Mouse (Mus musculus): ENCODE measurements around the gene Nynrin. TPM values are rescaled to one million over a fixed set of nuclear protein-coding genes. Genes with fewer than 3 reads are reported as not detected.

The Nynrin gene
- polyA plus RNA-seq, 1 experiment from 2014 or later, result 20.2 TPM

DNA sequence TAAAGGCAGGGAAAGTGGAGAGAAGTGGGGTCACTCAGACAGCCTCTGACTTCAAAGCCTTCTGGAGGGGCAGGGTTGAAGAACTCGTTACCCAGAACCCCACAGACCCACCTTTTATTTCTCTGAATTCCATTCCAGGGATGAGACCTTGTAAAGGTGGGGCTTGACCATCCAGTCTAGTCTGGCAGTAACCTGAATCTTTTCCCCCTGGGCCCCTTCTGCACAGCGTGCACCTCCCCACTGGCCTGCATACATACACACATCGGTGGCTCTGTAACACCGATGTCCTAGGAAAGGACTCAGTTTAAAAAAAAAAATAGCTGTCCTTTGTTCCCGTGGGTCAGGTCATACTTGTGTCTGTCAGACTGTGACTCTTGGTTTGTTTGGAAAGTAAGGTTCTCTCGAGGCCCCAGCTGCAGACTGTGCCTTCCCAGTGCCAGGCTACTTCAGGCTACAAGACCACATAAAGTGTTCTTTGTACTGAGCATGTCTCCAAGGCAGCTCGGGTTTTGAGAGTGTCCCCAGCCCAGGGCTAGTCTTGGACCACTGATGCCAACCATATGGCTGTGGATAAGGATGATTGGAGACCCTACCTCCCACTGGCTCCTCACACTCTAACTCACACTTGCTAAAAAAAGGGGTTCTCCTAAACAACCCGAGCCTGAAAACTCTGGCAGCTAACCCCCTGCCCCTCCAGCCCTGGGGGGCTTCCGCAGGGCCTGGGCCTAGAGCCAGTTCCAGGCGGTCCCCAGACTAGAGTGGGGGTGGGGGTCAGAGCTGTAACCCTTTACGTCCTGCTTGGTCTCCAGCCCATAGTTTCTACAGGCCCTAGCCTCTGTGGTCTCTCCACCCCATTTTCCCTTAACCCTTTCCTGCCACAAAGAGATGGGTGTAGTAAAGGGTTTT, 911 bp upstream of the Nynrin start:
- peak; percentile 78 for ATAC-seq (replicated peaks; ENCODE audit: low FRiP score)
- peaks cover 27% of the 10 kb centered on the region for H3K4me1 ChIP-seq (replicated peaks; ENCODE audit: control insufficient read depth, insufficient read depth, low read length)
- peak; percentile 80 for DNase-seq (ENCODE audit: low spot score)

DNA sequence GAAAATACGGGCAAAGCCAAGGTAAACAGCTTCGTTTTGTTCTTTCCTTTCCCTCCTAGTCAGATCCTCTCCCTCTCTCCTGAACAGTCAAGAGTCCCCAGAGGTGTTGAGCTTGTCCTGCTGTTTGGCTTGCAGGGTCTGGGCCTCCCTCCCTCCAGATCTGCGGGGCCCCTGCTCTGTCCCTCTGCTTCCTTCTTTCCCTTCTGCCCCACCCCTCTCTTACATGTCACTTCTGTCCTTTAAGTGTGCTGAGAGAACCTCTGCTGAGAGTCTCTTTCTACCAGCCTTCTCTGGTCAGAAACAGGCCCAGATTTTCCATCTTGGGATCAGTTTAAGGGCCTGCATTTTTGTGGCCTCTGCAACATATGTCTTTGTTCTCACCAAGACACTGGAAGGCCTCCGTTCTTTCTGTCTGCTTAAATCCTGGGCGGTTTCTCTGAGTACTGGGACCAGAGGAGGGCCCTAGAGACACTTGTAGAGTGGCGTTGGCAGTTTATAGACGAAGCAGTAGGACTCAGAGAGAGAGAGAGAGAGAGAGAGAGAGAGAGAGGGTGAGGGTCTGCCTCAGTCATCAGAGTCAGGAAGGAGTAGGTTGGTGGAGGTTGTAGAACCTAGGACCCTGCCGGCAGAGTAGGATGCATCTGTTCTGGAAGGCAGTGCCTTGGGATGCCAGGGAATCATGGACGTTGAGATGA, 743 bp downstream of the Nynrin start:
- Histone ChIP-seq H3K9me3 (ENCODE audit: control insufficient read depth, low read length) (no peaks in the 10 kb centered on the region), H3K9ac (ENCODE audit: low read length) (peak overlapping the region; percentile 79), H3K27ac (ENCODE audit: low read depth, low read length) (peak overlapping the region; percentile 88), H3K4me2 (ENCODE audit: low read depth, low read length, severe bottlenecking) (peak overlapping the region; percentile 67), H3K27me3 (ENCODE audit: control insufficient read depth, insufficient read depth, low read length) (no peaks in the 10 kb centered on the region), H3K4me1 (replicated peaks; ENCODE audit: control insufficient read depth, insufficient read depth, low read length) (peaks cover 27% of the 10 kb centered on the region), H3K4me3 (ENCODE audit: low read depth, low read length) (peak overlapping the region; percentile 60), H3K36me3 (ENCODE audit: control insufficient read depth, insufficient read depth, low read length) (no peaks in the 10 kb centered on the region)
- DNase-seq (ENCODE audit: low spot score) (no peak), ATAC-seq (replicated peaks; ENCODE audit: low FRiP score) (peak; percentile 23; the same call in 1 of the 2 replicates)
- WGBS, result 0% methylated on average over 9 of the region's 9 CpGs

More for the DNA sequence above, 911 bp upstream of the Nynrin start:
- Histone ChIP-seq H3K27ac (ENCODE audit: low read depth, low read length) (peak overlapping the region; percentile 88), H3K4me2 (ENCODE audit: low read depth, low read length, severe bottlenecking) (peak overlapping the region; percentile 67), H3K9ac (ENCODE audit: low read length) (peak overlapping the region; percentile 79), H3K9me3 (ENCODE audit: control insufficient read depth, low read length) (no peaks in the 10 kb centered on the region), H3K27me3 (ENCODE audit: control insufficient read depth, insufficient read depth, low read length) (no peaks in the 10 kb centered on the region), H3K4me3 (ENCODE audit: low read depth, low read length) (peak overlapping the region; percentile 60), H3K36me3 (ENCODE audit: control insufficient read depth, insufficient read depth, low read length) (no peaks in the 10 kb centered on the region)
- 3% methylated on average over 11 of the region's 11 CpGs for WGBS

- Histone ChIP-seq H3K4me3 (ENCODE audit: low read depth, low read length) (peak overlapping the region; percentile 60), H3K27me3 (ENCODE audit: control insufficient read depth, insufficient read depth, low read length) (no peaks in the 10 kb centered on the region), H3K9me3 (ENCODE audit: control insufficient read depth, low read length) (no peaks in the 10 kb centered on the region), H3K9ac (ENCODE audit: low read length) (peak overlapping the region; percentile 79), H3K27ac (ENCODE audit: low read depth, low read length) (peak overlapping the region; percentile 88), H3K36me3 (ENCODE audit: control insufficient read depth, insufficient read depth, low read length) (no peaks in the 10 kb centered on the region), H3K4me1 (replicated peaks; ENCODE audit: control insufficient read depth, insufficient read depth, low read length) (peaks cover 27% of the 10 kb centered on the region), H3K4me2 (ENCODE audit: low read depth, low read length, severe bottlenecking) (peak overlapping the region; percentile 67)
- DNase-seq (ENCODE audit: low spot score), result no peak
- WGBS, result 7% methylated on average over 4 of the region's 4 CpGs
- peak; percentile 28; the same call in 1 of the 2 replicates for ATAC-seq (replicated peaks; ENCODE audit: low FRiP score)
Observed at GRCm38 (mm10) chr14:55855101-55855561, 1.3 kb downstream of the Nynrin start.

GRCm38 (mm10) chr14:55857588-55857987, 3.8 kb downstream of the Nynrin start:
- Histone ChIP-seq H3K27ac (ENCODE audit: low read depth, low read length) (no peak overlapping the region), H3K9ac (ENCODE audit: low read length) (no peak overlapping the region)

DNA sequence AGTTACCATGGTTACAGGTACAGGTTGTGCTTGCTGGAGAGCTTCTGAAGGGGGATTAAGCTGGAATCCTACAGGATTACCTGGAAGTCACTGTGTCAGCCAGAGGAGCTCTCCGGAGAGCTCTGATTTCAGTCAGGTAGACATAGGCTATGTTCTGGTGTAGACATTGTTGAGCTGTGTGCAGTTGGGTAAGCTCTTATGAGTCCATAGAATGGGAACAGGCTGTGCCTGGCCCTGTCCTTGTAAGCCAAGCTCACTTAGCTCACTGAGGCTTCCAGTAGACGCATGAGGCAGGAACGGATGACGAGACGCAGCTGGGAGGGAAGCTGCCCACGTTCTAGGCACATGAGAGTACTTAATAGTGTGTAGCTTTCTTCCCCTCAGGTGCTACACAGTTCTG, 8.4 kb downstream of the Nynrin start:
- ATAC-seq (replicated peaks; ENCODE audit: low FRiP score) (no peak), DNase-seq (ENCODE audit: low spot score) (no peak)
- no peaks in the 10 kb centered on the region for H3K27me3 ChIP-seq (ENCODE audit: control insufficient read depth, insufficient read depth, low read length)
- no peaks in the 10 kb centered on the region for H3K9me3 ChIP-seq (ENCODE audit: control insufficient read depth, low read length)
- no peak overlapping the region for H3K4me2 ChIP-seq (ENCODE audit: low read depth, low read length, severe bottlenecking)
- H3K4me1 ChIP-seq (replicated peaks; ENCODE audit: control insufficient read depth, insufficient read depth, low read length), result peaks cover 2% of the 10 kb centered on the region; the same call in 1 of the 2 replicates
- no peak overlapping the region for H3K9ac ChIP-seq (ENCODE audit: low read length)
- H3K36me3 ChIP-seq (ENCODE audit: control insufficient read depth, insufficient read depth, low read length), result no peaks in the 10 kb centered on the region
- WGBS, result 78% methylated on average over 6 of the region's 6 CpGs
- no peak overlapping the region for H3K27ac ChIP-seq (ENCODE audit: low read depth, low read length)
- H3K4me3 ChIP-seq (ENCODE audit: low read depth, low read length), result no peak overlapping the region

More at GRCm38 (mm10) chr14:55857588-55857987, 3.8 kb downstream of the Nynrin start:
- Histone ChIP-seq H3K4me3 (ENCODE audit: low read depth, low read length) (no peak overlapping the region), H3K27me3 (ENCODE audit: control insufficient read depth, insufficient read depth, low read length) (no peaks in the 10 kb centered on the region), H3K4me1 (replicated peaks; ENCODE audit: control insufficient read depth, insufficient read depth, low read length) (peaks cover 23% of the 10 kb centered on the region), H3K9me3 (ENCODE audit: control insufficient read depth, low read length) (no peaks in the 10 kb centered on the region), H3K4me2 (ENCODE audit: low read depth, low read length, severe bottlenecking) (no peak overlapping the region), H3K36me3 (ENCODE audit: control insufficient read depth, insufficient read depth, low read length) (no peaks in the 10 kb centered on the region)
- ATAC-seq (replicated peaks; ENCODE audit: low FRiP score) (no peak), DNase-seq (ENCODE audit: low spot score) (no peak)
- 78% methylated on average over 4 of the region's 4 CpGs for WGBS

DNA sequence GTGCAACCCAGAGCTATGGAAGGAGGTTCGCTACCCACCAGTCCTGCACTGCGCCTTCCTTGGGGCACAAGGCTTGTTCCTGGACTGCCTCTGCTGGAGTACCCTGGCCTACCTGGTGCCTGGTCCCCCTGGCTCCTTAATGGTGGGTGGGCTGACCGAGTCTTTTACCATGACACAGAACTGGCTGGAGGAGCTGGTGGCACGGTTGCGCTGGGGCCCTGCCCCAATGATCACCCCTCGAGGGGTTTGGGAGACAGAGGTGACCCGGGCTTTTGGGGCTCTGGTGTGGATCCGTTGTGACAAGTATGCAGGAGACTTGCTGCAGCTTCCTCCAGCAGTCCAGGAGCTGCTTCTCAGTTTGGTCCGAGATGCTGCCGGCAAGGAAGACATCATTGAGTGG, 9.2 kb downstream of the Nynrin start:
- no peak overlapping the region for H3K4me3 ChIP-seq (ENCODE audit: low read depth, low read length)
- H3K27ac ChIP-seq (ENCODE audit: low read depth, low read length), result no peak overlapping the region
- H3K4me1 ChIP-seq (replicated peaks; ENCODE audit: control insufficient read depth, insufficient read depth, low read length), result peaks cover 2% of the 10 kb centered on the region; the same call in 1 of the 2 replicates
- 93% methylated on average over 10 of the region's 10 CpGs for WGBS
- no peaks in the 10 kb centered on the region for H3K9me3 ChIP-seq (ENCODE audit: control insufficient read depth, low read length)
- H3K36me3 ChIP-seq (ENCODE audit: control insufficient read depth, insufficient read depth, low read length), result no peaks in the 10 kb centered on the region
- H3K4me2 ChIP-seq (ENCODE audit: low read depth, low read length, severe bottlenecking), result no peak overlapping the region
- no peak overlapping the region for H3K9ac ChIP-seq (ENCODE audit: low read length)
- H3K27me3 ChIP-seq (ENCODE audit: control insufficient read depth, insufficient read depth, low read length), result no peaks in the 10 kb centered on the region
- no peak for DNase-seq (ENCODE audit: low spot score)
- no peak for ATAC-seq (replicated peaks; ENCODE audit: low FRiP score)

GRCm38 (mm10) chr14:55863773-55864172, 10.0 kb downstream of the Nynrin start:
- no peak overlapping the region for H3K4me2 ChIP-seq (ENCODE audit: low read depth, low read length, severe bottlenecking)
- no peak overlapping the region for H3K4me3 ChIP-seq (ENCODE audit: low read depth, low read length)
- peaks cover 2% of the 10 kb centered on the region; the same call in 1 of the 2 replicates for H3K36me3 ChIP-seq (ENCODE audit: control insufficient read depth, insufficient read depth, low read length)
- no peaks in the 10 kb centered on the region for H3K9me3 ChIP-seq (ENCODE audit: control insufficient read depth, low read length)
- H3K4me1 ChIP-seq (replicated peaks; ENCODE audit: control insufficient read depth, insufficient read depth, low read length), result peaks cover 2% of the 10 kb centered on the region; the same call in 1 of the 2 replicates
- peak; percentile 86 for DNase-seq (ENCODE audit: low spot score)
- no peak overlapping the region for H3K9ac ChIP-seq (ENCODE audit: low read length)
- WGBS, result 34% methylated on average over 7 of the region's 7 CpGs
- no peaks in the 10 kb centered on the region for H3K27me3 ChIP-seq (ENCODE audit: control insufficient read depth, insufficient read depth, low read length)
- peak; percentile 63 for ATAC-seq (replicated peaks; ENCODE audit: low FRiP score)
- no peak overlapping the region for H3K27ac ChIP-seq (ENCODE audit: low read depth, low read length)

GRCm38 (mm10) chr14:55866962-55867361, 13.2 kb downstream of the Nynrin start:
- Histone ChIP-seq H3K4me3 (ENCODE audit: low read depth, low read length) (no peak overlapping the region), H3K36me3 (ENCODE audit: control insufficient read depth, insufficient read depth, low read length) (peaks cover 15% of the 10 kb centered on the region; the same call in 1 of the 2 replicates), H3K4me2 (ENCODE audit: low read depth, low read length, severe bottlenecking) (no peak overlapping the region), H3K9me3 (ENCODE audit: control insufficient read depth, low read length) (no peaks in the 10 kb centered on the region), H3K27me3 (ENCODE audit: control insufficient read depth, insufficient read depth, low read length) (no peaks in the 10 kb centered on the region), H3K4me1 (replicated peaks; ENCODE audit: control insufficient read depth, insufficient read depth, low read length) (0 out of 2 replicates have a peak, but pooled peaks cover 2% of the 10 kb centered on the region), H3K9ac (ENCODE audit: low read length) (no peak overlapping the region), H3K27ac (ENCODE audit: low read depth, low read length) (no peak overlapping the region)
- DNase-seq (ENCODE audit: low spot score), result peak; percentile 74
- no peak for ATAC-seq (replicated peaks; ENCODE audit: low FRiP score)
- WGBS, result 39% methylated on average over 4 of the region's 4 CpGs
